11 mouse cellular contexts compared by ENCODE assay signal in the genomic region with DNA sequence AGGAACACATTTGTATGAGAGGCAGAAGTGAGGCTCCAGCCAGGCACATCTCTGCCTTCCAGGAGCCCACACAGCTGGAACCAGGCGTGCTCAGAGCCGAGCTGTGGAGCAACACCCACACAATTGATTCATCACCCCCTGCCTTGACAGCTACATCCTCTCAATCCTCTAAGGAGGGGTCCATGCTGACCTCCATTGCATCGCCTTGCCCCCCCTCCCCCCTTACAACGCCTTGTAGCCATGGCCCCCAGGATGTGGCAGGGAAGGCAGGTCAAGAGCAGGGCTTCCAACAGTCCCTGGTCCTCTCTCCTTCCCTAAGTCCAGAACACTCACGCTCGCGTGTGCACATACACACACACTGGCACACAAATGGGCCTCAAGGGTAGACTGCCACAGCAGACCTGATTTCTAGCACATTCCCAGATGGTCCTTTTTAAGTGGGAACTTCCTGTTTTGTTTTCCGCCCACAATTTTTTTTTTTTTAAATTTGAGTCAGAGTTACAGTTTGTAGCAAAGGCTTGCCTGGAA. TPM values are rescaled to one million over a fixed set of nuclear protein-coding genes. Genes with fewer than 3 reads are reported as not detected.
DNase-seq lines count a peak whose midpoint lies in the region; ATAC-seq and TF ChIP-seq lines count a peak whose summit lies in the region.
"Had no signal": no experiment of that assay in that cellular context is flagged by ENCODE, and none has a peak within 500 bp of the region (broad histone marks: within the 10 kb centered on the region; RNA-seq: fewer than 3 reads in every experiment).

No protein-coding gene starts in this region.

- no peaks in the 10 kb centered on the region for H3K79me2 ChIP-seq in heart, adult 2 months (replicated peaks; ENCODE audit: control insufficient read depth, insufficient read depth, low read length)
- no peaks in the 10 kb centered on the region for H3K79me2 ChIP-seq in CH12.LX (replicated peaks; ENCODE audit: control insufficient read depth, extremely low read depth, insufficient read depth, poor library complexity, severe bottlenecking)

- no peak for TF ChIP-seq CTCF in heart, adult 2 months (IDR thresholded peaks at IDR 0.05)
- no peak for TF ChIP-seq CTCF in CH12.LX (conservative IDR thresholded peaks at IDR 0.05 in 1 of 2, IDR thresholded peaks at IDR 0.05 in 1 of 2; ENCODE audit: low read depth in 2 of 2, low read length in 2 of 2)
- no peak for TF ChIP-seq CTCF in kidney, postnatal 0 days (IDR thresholded peaks at IDR 0.05; ENCODE audit: low read depth)

- peak overlapping the region; percentile 46 for H3K27ac ChIP-seq in heart, adult 2 months
- no peak overlapping the region; the same call in 1 of the 2 replicates for H3K27ac ChIP-seq in heart, embryonic 11.5 days (ENCODE audit: low read depth, low read length)
- H3K27ac ChIP-seq in CH12.LX (ENCODE audit: insufficient read depth, low read depth): no peak overlapping the region
- peak overlapping the region; percentile 73 for H3K27ac ChIP-seq in embryonic facial prominence, embryonic 13.5 days
- peak overlapping the region; percentile 86 for H3K27ac ChIP-seq in kidney, postnatal 0 days

- no peak for TF ChIP-seq RAD21 in CH12.LX (IDR thresholded peaks at IDR 0.05; ENCODE audit: low read depth, low read length)

- intact Hi-C loops in heart, adult 2 months (cut with DNase I): no loop called here

- H3K9ac ChIP-seq in heart, adult 2 months (ENCODE audit: low read depth, low read length): no peak overlapping the region
- no peak overlapping the region for H3K9ac ChIP-seq in heart, embryonic 11.5 days (ENCODE audit: low read depth, low read length)
- H3K9ac ChIP-seq in CH12.LX (ENCODE audit: insufficient read depth, low read depth): no peak overlapping the region
- no peak overlapping the region for H3K9ac ChIP-seq in embryonic facial prominence, embryonic 13.5 days
- no peak overlapping the region for H3K9ac ChIP-seq in kidney, postnatal 0 days (ENCODE audit: low read depth, low read length)

- no peak for ATAC-seq in heart, embryonic 11.5 days (replicated peaks; ENCODE audit: insufficient number of reproducible peaks, low FRiP score, low TSS enrichment)
- ATAC-seq in embryonic facial prominence, embryonic 13.5 days (ENCODE audit: insufficient number of reproducible peaks, insufficient read depth, low FRiP score, low TSS enrichment, low read depth): no peak
- ATAC-seq in kidney, postnatal 0 days (replicated peaks; ENCODE audit: low FRiP score, low read depth): peak; percentile 81

- no peak for TF ChIP-seq EP300 in heart, adult 2 months (IDR thresholded peaks at IDR 0.05; ENCODE audit: insufficient read depth, low read depth, low read length)
- no peak for TF ChIP-seq EP300 in CH12.LX (IDR thresholded peaks at IDR 0.05; ENCODE audit: low read length)

- DNase-seq in heart, adult 2 months: peak; percentile 43 to 52
- DNase-seq in CH12.LX (ENCODE audit: extremely low read depth): no peak
- DNase-seq in kidney, postnatal 0 days (ENCODE audit: low spot score): peak; percentile 83
- no peak for DNase-seq in testis, postnatal 14 days (ENCODE audit: low spot score)
- DNase-seq in adrenal gland, adult (ENCODE audit: inconsistent age in 2 of 2, low spot score in 1 of 2): no peak
- DNase-seq in spleen, adult 18-20 months: no peak
- DNase-seq: gastrocnemius, postnatal 10 days; thymus, adult 2 months had no signal

- peaks cover 15% of the 10 kb centered on the region for H3K4me1 ChIP-seq in heart, adult 2 months (ENCODE audit: control insufficient read depth, insufficient read depth, low read length)
- H3K4me1 ChIP-seq in heart, embryonic 11.5 days (ENCODE audit: control insufficient read depth, insufficient read depth, low read length): no peaks in the 10 kb centered on the region
- H3K4me1 ChIP-seq in CH12.LX (ENCODE audit: control insufficient read depth in 1 of 2, insufficient read depth in 2 of 2): peaks cover 8 to 74% of the 10 kb centered on the region in 2 experiments
- peaks cover 25% of the 10 kb centered on the region for H3K4me1 ChIP-seq in embryonic facial prominence, embryonic 13.5 days
- peaks cover 17% of the 10 kb centered on the region; the same call in 1 of the 2 replicates for H3K4me1 ChIP-seq in kidney, postnatal 0 days (replicated peaks; ENCODE audit: insufficient read depth, low read length)

- in situ Hi-C loops in CH12.LX (cut with MboI; ENCODE audit: low pct_ligation_motif_present, low pct_unique_long_range_greater_than_20kb, low sequenced_read_pairs): no loop called here

- dilution Hi-C loops in CH12.LX (cut with MboI; ENCODE audit: extremely low pct_ligation_motif_present, extremely low pct_unique_long_range_greater_than_20kb, low sequenced_read_pairs): no loop called here

- H3K4me2 ChIP-seq in heart, embryonic 11.5 days: no peak overlapping the region
- no peak overlapping the region for H3K4me2 ChIP-seq in CH12.LX (ENCODE audit: insufficient read depth, low read depth, poor library complexity, severe bottlenecking)
- no peak overlapping the region for H3K4me2 ChIP-seq in embryonic facial prominence, embryonic 13.5 days
- no peak overlapping the region for H3K4me2 ChIP-seq in kidney, postnatal 0 days (ENCODE audit: low read length)

- WGBS in heart, adult 2 months: 27% methylated on average over 8 of the region's 8 CpGs
- WGBS in heart, embryonic 11.5 days (ENCODE audit: insufficient replicate concordance): 53% methylated on average over 8 of the region's 8 CpGs
- WGBS in embryonic facial prominence, embryonic 13.5 days: 35% methylated on average over 8 of the region's 8 CpGs
- WGBS in kidney, postnatal 0 days: 32% methylated on average over 8 of the region's 8 CpGs

- TF ChIP-seq POLR2A in heart, adult 2 months (IDR thresholded peaks at IDR 0.05; ENCODE audit: insufficient read depth, low read depth, low read length): no peak
- TF ChIP-seq POLR2A in CH12.LX (IDR thresholded peaks at IDR 0.05; ENCODE audit: low read depth, low read length): no peak

- no peaks in the 10 kb centered on the region for H3K27me3 ChIP-seq in heart, adult 2 months (ENCODE audit: control insufficient read depth, insufficient read depth, low read length)
- no peaks in the 10 kb centered on the region for H3K27me3 ChIP-seq in heart, embryonic 11.5 days (ENCODE audit: control insufficient read depth, insufficient read depth, low read length)
- H3K27me3 ChIP-seq in CH12.LX (replicated peaks): no peaks in the 10 kb centered on the region
- no peaks in the 10 kb centered on the region for H3K27me3 ChIP-seq in embryonic facial prominence, embryonic 13.5 days
- H3K27me3 ChIP-seq in kidney, postnatal 0 days (ENCODE audit: insufficient read depth, low read length): no peaks in the 10 kb centered on the region

- H3K4me3 ChIP-seq in heart, adult 2 months: no peak overlapping the region
- no peak overlapping the region for H3K4me3 ChIP-seq in heart, embryonic 11.5 days (ENCODE audit: low read depth, low read length)
- no peak overlapping the region for H3K4me3 ChIP-seq in CH12.LX (replicated peaks in 1 of 3; ENCODE audit: low read depth in 2 of 3, low read length in 2 of 3, poor library complexity in 1 of 3)
- no peak overlapping the region for H3K4me3 ChIP-seq in embryonic facial prominence, embryonic 13.5 days
- no peak overlapping the region for H3K4me3 ChIP-seq in kidney, postnatal 0 days (replicated peaks; ENCODE audit: low read depth, low read length)

- no peaks in the 10 kb centered on the region for H3K36me3 ChIP-seq in heart, adult 2 months (ENCODE audit: control insufficient read depth, insufficient read depth, low read length)
- H3K36me3 ChIP-seq in heart, embryonic 11.5 days (ENCODE audit: control insufficient read depth, insufficient read depth, low read length): no peaks in the 10 kb centered on the region
- H3K36me3 ChIP-seq in CH12.LX (replicated peaks in 1 of 2; ENCODE audit: control insufficient read depth in 1 of 2, insufficient read depth in 1 of 2, low read length in 1 of 2): no peaks in the 10 kb centered on the region
- no peaks in the 10 kb centered on the region for H3K36me3 ChIP-seq in embryonic facial prominence, embryonic 13.5 days
- H3K36me3 ChIP-seq in kidney, postnatal 0 days (ENCODE audit: insufficient read depth, low read length): no peaks in the 10 kb centered on the region

- H3K9me3 ChIP-seq in heart, embryonic 11.5 days (replicated peaks; ENCODE audit: control insufficient read depth, low read length): no peaks in the 10 kb centered on the region; the same call in 1 of the 2 replicates
- peaks cover 3% of the 10 kb centered on the region for H3K9me3 ChIP-seq in CH12.LX (replicated peaks; ENCODE audit: low read length)
- no peaks in the 10 kb centered on the region for H3K9me3 ChIP-seq in embryonic facial prominence, embryonic 13.5 days
- H3K9me3 ChIP-seq in kidney, postnatal 0 days (replicated peaks; ENCODE audit: low read length): no peaks in the 10 kb centered on the region

RNA-seq across cellular contexts. Expression of a gene that starts 9.1 kb away (rescaled TPM):
- total RNA-seq in heart, adult 2 months (2021): not detected
- polyA plus RNA-seq in heart, adult 2 months (2012; rRNA removed): not detected in 2 replicates
- polyA plus RNA-seq in heart, embryonic 11.5 days (2014; fragmentation: Nextera tagmentation; extraction: Ambion mirVana): not detected in 2 replicates
- 0.08 and 0.13 TPM in 2 replicates for total RNA-seq in CH12.LX (2012; rRNA removed)
- 0.13 TPM in 1 of 2 replicates, not detected in the other for total RNA-seq in CH12.LX (2014; rRNA removed)
- 2.3 and 4.0 TPM in 2 replicates for polyA plus RNA-seq in CH12.LX (2012; ENCODE audit: insufficient read length, low read depth)
- polyA plus RNA-seq in embryonic facial prominence, embryonic 13.5 days (2015; fragmentation: Nextera tagmentation; extraction: Ambion mirVana): 0.10 and 0.12 TPM in 2 replicates
- 0.23 and 0.32 TPM in 2 replicates for polyA plus RNA-seq in kidney, postnatal 0 days (2015; fragmentation: Nextera tagmentation; extraction: Ambion mirVana)
- polyA plus RNA-seq: neural tube, embryonic 14.5 days had no signal

RNA-seq across cellular contexts. Expression of a gene that starts 12.1 kb away (rescaled TPM):
- 10 to 100 TPM; 21.0 to 24.6 TPM for total RNA-seq in heart, adult 2 months (2021)
- polyA plus RNA-seq in heart, adult 2 months (2012; rRNA removed): 32.5 and 44.8 TPM in 2 replicates
- 216 and 234 TPM in 2 replicates for polyA plus RNA-seq in heart, embryonic 11.5 days (2014; fragmentation: Nextera tagmentation; extraction: Ambion mirVana)
- 223 and 237 TPM in 2 replicates for total RNA-seq in CH12.LX (2012; rRNA removed)
- 219 and 222 TPM in 2 replicates for total RNA-seq in CH12.LX (2014; rRNA removed)
- polyA plus RNA-seq in CH12.LX (2012; ENCODE audit: insufficient read length, low read depth): 267 and 283 TPM in 2 replicates
- polyA plus RNA-seq in embryonic facial prominence, embryonic 13.5 days (2015; fragmentation: Nextera tagmentation; extraction: Ambion mirVana): 326 and 332 TPM in 2 replicates
- 155 and 188 TPM in 2 replicates for polyA plus RNA-seq in kidney, postnatal 0 days (2015; fragmentation: Nextera tagmentation; extraction: Ambion mirVana)

RNA-seq across cellular contexts. Expression of a gene that starts 16.8 kb away (rescaled TPM):
- 1 to 10 TPM; 7.0 to 8.0 TPM for total RNA-seq in heart, adult 2 months (2021)
- polyA plus RNA-seq in heart, adult 2 months (2012; rRNA removed): 6.2 and 9.8 TPM in 2 replicates
- 1.7 and 2.2 TPM in 2 replicates for polyA plus RNA-seq in heart, embryonic 11.5 days (2014; fragmentation: Nextera tagmentation; extraction: Ambion mirVana)
- total RNA-seq in CH12.LX (2012; rRNA removed): 6.5 and 8.7 TPM in 2 replicates
- 4.7 and 5.4 TPM in 2 replicates for total RNA-seq in CH12.LX (2014; rRNA removed)
- polyA plus RNA-seq in CH12.LX (2012; ENCODE audit: insufficient read length, low read depth): 15.7 and 16.7 TPM in 2 replicates
- polyA plus RNA-seq in embryonic facial prominence, embryonic 13.5 days (2015; fragmentation: Nextera tagmentation; extraction: Ambion mirVana): 5.4 and 5.8 TPM in 2 replicates
- 3.3 TPM in 2 replicates for polyA plus RNA-seq in kidney, postnatal 0 days (2015; fragmentation: Nextera tagmentation; extraction: Ambion mirVana)

RNA-seq across cellular contexts. Expression of a gene that starts 45.8 kb away (rescaled TPM):
- 1 to 10 TPM; 1.1 to 1.6 TPM for total RNA-seq in heart, adult 2 months (2021)
- 2.0 and 3.3 TPM in 2 replicates for polyA plus RNA-seq in heart, adult 2 months (2012; rRNA removed)
- polyA plus RNA-seq in heart, embryonic 11.5 days (2014; fragmentation: Nextera tagmentation; extraction: Ambion mirVana): 1.9 and 3.5 TPM in 2 replicates
- total RNA-seq in CH12.LX (2012; rRNA removed): 89.7 and 100 TPM in 2 replicates
- total RNA-seq in CH12.LX (2014; rRNA removed): 121 and 130 TPM in 2 replicates
- polyA plus RNA-seq in CH12.LX (2012; ENCODE audit: insufficient read length, low read depth): 108 and 112 TPM in 2 replicates
- 2.6 and 2.9 TPM in 2 replicates for polyA plus RNA-seq in embryonic facial prominence, embryonic 13.5 days (2015; fragmentation: Nextera tagmentation; extraction: Ambion mirVana)
- polyA plus RNA-seq in kidney, postnatal 0 days (2015; fragmentation: Nextera tagmentation; extraction: Ambion mirVana): 0.45 and 0.93 TPM in 2 replicates

Comparison
In these comparisons a context has a peak if more than half of its experiments do, and no peak if none do; other contexts are left out.
1. H3K27ac ChIP-seq: peak in heart, adult 2 months (single experiment), embryonic facial prominence, embryonic 13.5 days (single experiment) and kidney, postnatal 0 days (single experiment); none in heart, embryonic 11.5 days (single experiment) and CH12.LX (single experiment).
2. DNase-seq: peak in heart, adult 2 months (2 of 2) and kidney, postnatal 0 days (single experiment); none in CH12.LX (single experiment), testis, postnatal 14 days (single experiment), adrenal gland, adult (0 of 2) and spleen, adult 18-20 months (0 of 2).